Mouse (Mus musculus) limb, embryonic 10.5 days (tissue): ENCODE data around the gene Mrpl49. TPM values are rescaled to one million over a fixed set of nuclear protein-coding genes. Genes with fewer than 3 reads are reported as not detected.

Experiments
- DNase-seq: peaks from one replicate; pipeline ENCODE4 v3.0.0-alpha.2; 2017; ENCODE audit warnings: low spot score
- H3K27ac ChIP-seq: fragments of 300-500 bp; sonication (generic); 2 replicates; pipeline ENCODE4 v1.5.1; 2016; ENCODE audit warnings: mild to moderate bottlenecking
- H3K27me3 ChIP-seq: fragments of 300-500 bp; sonication (generic); 2 replicates; pipeline ENCODE4 v1.6.1; 2016; ENCODE audit warnings: low read depth, mild to moderate bottlenecking; ENCODE audit not compliant: poor library complexity, severe bottlenecking
- H3K36me3 ChIP-seq: fragments of 300-500 bp; sonication (generic); 2 replicates; pipeline ENCODE4 v1.6.1; 2016; ENCODE audit warnings: mild to moderate bottlenecking, moderate library complexity
- H3K4me1 ChIP-seq: fragments of 300-500 bp; sonication (generic); 2 replicates; pipeline ENCODE4 v1.6.1; 2016
- H3K4me3 ChIP-seq: fragments of 300-500 bp; sonication (generic); 2 replicates; pipeline ENCODE4 v1.5.1; 2016; ENCODE audit warnings: mild to moderate bottlenecking, moderate library complexity
- H3K9me3 ChIP-seq: fragments of 300-500 bp; sonication (generic); replicated peaks from 2 replicates; pipeline ENCODE4 v1.6.1; 2016; ENCODE audit warnings: mild to moderate bottlenecking
- WGBS: fragments of 180-500 bp; shearing (Covaris S2); methylation state at CpG from one replicate; pipeline ENCODE4 v1.1.7; 2016; 5-methylcytosine and 5-hydroxymethylcytosine counted together
- polyA plus RNA-seq: library from polyadenylated mRNA; unstranded; fragments of >200 nt; fragmentation: Nextera tagmentation; extraction: Ambion mirVana; gene quantifications from 2 replicates; pipeline ENCODE4 v1.2.1, GENCODE M21; 2016

Gene Mrpl49
- 90.3 and 91.4 TPM in 2 replicates for polyA plus RNA-seq

DNA sequence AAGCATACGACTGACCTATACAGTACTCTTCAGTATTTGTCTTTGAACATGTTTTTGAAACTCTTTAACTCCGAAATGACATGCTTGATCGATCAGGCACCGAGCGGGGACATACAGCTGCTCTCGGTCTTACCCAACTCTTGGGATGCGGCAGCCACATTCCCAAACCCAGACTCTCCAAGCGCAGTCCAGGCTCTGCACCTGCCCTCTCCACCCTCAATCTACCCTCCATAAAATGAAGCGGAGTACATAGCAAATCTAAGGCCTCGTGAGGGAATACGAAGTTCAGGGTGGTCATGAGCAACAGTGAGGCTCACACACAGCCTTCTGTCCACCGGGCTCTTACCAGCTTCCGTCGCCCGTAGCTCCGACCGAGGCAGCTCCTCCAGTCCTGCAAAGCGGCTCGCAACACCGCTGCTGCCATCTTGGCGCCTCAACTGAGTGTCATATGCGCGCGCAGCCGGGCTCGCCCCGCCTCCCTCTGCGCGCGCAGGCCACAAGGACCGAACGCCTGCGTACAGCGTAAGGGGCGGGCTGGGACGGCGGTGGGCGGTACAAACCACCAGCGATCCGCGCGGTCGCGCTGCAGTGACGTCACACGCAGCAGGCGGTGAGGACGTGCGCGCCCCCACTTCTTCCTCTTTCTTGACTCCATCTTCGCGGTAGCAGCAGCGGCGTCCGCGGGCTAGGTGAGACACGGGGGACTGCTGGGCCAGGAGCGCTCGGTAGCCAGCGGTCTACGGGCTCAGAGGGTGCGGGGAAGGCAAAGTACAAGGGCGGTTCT, at the start of gene Mrpl49, which contains the start of gene Fau:
TSS of gene Mrpl49 (minus strand) at position 473 of the 784 bp plus-strand sequence.
TSS of gene Fau (plus strand) at position 532 of the 784 bp plus-strand sequence.
- Histone ChIP-seq H3K27me3 (no peaks in the 10 kb centered on the region), H3K27ac (peak within 1 kb of the TSS; percentile 94), H3K36me3 (peaks cover 56% of the 10 kb centered on the region), H3K9me3 (no peaks in the 10 kb centered on the region), H3K4me1 (peaks cover 33% of the 10 kb centered on the region), H3K4me3 (peak within 1 kb of the TSS; percentile 87)
- under 1% methylated on average over 63 of the region's 63 CpGs for WGBS
- DNase-seq = peak; percentile 100

- DNase-seq = no peak
These were observed 48.0 kb upstream of the Mrpl49 start, which contains the start of gene Naaladl1 for GRCm38 (mm10) chr19:6105586-6105985. Gene Naaladl1 (plus strand): TSS chr19:6105782.

DNA sequence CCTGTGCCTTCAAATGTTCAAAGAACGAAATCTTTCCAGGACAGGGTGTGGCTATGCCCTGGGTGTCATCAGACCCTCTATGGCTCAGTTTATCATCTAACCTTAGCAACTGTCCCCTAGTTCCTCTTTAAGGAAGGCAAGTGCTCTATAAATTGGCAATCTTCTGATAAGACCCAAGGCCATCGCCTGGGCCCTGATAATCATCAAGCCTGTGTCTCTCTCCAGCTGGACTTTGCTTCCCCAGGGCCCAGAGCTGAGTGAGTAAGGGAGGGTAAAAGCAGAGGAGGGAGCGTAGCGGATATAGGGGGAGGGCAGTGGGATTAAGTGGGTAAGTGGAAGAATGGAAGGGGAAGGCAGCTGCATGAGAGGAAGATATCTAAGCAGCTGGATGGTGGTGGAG, 46.9 kb upstream of the Mrpl49 start:
- DNase-seq = no peak
- no peaks in the 10 kb centered on the region for H3K27me3 ChIP-seq
- peaks cover 20% of the 10 kb centered on the region for H3K4me1 ChIP-seq
- 81% methylated on average over 4 of the region's 4 CpGs for WGBS
- H3K36me3 ChIP-seq = peaks cover 20% of the 10 kb centered on the region
- no peak overlapping the region for H3K27ac ChIP-seq
- H3K9me3 ChIP-seq = no peaks in the 10 kb centered on the region
- H3K4me3 ChIP-seq = no peak overlapping the region

More at GRCm38 (mm10) chr19:6105586-6105985, 48.0 kb upstream of the Mrpl49 start, which contains the start of gene Naaladl1:
- Histone ChIP-seq H3K4me1 (peaks cover 20% of the 10 kb centered on the region), H3K4me3 (no peak within 1 kb of the TSS), H3K27me3 (no peaks in the 10 kb centered on the region), H3K36me3 (peaks cover 10% of the 10 kb centered on the region), H3K9me3 (no peaks in the 10 kb centered on the region), H3K27ac (no peak within 1 kb of the TSS)
- WGBS = 89% methylated on average over 7 of the region's 7 CpGs

- Histone ChIP-seq H3K4me3 (no peak overlapping the region), H3K36me3 (peaks cover 36% of the 10 kb centered on the region), H3K27ac (no peak overlapping the region), H3K4me1 (peaks cover 20% of the 10 kb centered on the region), H3K27me3 (no peaks in the 10 kb centered on the region), H3K9me3 (no peaks in the 10 kb centered on the region)
- WGBS = 83% methylated on average over 6 of the region's 6 CpGs
- DNase-seq = no peak
These were observed 44.7 kb upstream of the Mrpl49 start for GRCm38 (mm10) chr19:6102169-6102853.

DNA sequence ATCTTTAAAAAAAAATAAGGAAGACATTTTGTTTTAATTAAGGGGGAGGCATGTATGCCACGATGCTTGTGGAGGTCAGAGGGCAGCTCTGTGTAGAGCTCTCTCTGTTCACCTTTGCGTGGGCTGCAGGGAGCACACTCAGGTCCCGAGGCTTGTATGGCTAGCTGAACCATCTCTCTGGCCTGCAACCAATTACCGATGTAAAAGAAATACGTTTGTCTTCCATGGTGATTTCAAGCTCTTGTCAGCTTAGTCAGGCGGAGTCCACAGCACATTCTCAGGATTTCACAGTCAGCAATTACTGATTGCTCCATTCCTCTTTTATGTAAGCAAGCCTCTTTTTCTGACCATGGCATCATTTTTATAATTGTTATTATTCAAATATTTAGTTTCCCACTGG, 43.6 kb upstream of the Mrpl49 start:
- whole genome bisulfite sequencing = 29% methylated on average over 6 of the region's 6 CpGs
- H3K27ac ChIP-seq = no peak overlapping the region
- H3K4me3 ChIP-seq = no peak overlapping the region
- peaks cover 12% of the 10 kb centered on the region for H3K4me1 ChIP-seq
- H3K27me3 ChIP-seq = no peaks in the 10 kb centered on the region
- DNase-seq = no peak
- no peaks in the 10 kb centered on the region for H3K9me3 ChIP-seq
- peaks cover 42% of the 10 kb centered on the region for H3K36me3 ChIP-seq

GRCm38 (mm10) chr19:6097847-6098246, 40.3 kb upstream of the Mrpl49 start:
- Histone ChIP-seq H3K27ac (no peak overlapping the region), H3K27me3 (no peaks in the 10 kb centered on the region)

DNA sequence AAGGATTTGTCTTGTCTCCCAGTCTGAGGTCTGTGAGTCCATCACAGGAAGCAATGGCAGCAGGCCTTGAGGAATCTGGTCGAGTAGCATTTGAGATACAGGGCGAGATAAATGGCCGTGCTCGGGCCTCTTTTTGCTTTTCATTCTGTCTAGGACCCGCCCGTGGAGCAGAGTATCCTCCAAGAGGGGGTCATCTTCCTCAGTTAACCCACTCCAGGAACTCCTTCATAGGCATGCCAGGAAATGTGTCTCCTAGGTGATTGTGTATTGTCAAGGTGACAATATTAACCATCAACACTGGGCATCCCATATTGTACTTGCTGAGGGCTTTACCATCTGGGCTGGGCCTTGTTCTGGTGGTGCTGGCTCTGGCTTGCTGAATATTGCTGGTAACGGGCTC, 36.5 kb upstream of the Mrpl49 start, which contains the start of gene AC131692.1:
TSS of gene AC131692.1 (plus strand) at position 301 of the 400 bp plus-strand sequence.
- no peak within 1 kb of the TSS for H3K27ac ChIP-seq
- H3K4me1 ChIP-seq = no peaks in the 10 kb centered on the region
- H3K36me3 ChIP-seq = peaks cover 93% of the 10 kb centered on the region
- 96% methylated on average over 7 of the region's 7 CpGs for WGBS
- H3K9me3 ChIP-seq = no peaks in the 10 kb centered on the region
- no peak for DNase-seq
- no peak within 1 kb of the TSS for H3K4me3 ChIP-seq
- H3K27me3 ChIP-seq = no peaks in the 10 kb centered on the region

More at GRCm38 (mm10) chr19:6097847-6098246, 40.3 kb upstream of the Mrpl49 start:
- Histone ChIP-seq H3K9me3 (no peaks in the 10 kb centered on the region), H3K36me3 (peaks cover 70% of the 10 kb centered on the region), H3K4me3 (no peak overlapping the region), H3K4me1 (0 out of 2 replicates have a peak, but pooled peaks cover 4% of the 10 kb centered on the region)
- no peak for DNase-seq
- WGBS = 89% methylated on average over 3 of the region's 3 CpGs

DNA sequence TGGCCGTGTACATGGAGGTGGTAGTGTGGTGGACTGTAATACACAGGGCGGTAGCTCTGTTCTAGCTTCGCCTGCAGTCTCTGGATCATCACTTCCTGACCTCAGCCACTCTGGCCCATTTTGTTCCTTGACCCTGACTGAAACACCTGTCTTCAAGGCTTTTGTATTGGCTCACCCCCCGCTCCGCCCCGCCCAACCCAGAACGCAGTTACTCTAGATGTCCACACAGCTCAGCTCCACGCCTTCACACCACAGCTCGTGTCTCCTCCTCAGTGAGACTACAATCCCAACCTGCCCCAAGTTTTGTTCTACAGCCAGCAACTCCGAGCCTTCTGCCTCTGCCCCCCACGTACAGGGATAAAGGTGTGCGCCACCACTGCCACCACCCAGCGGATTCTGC, 31.3 kb upstream of the Mrpl49 start:
- peaks cover 13% of the 10 kb centered on the region for H3K4me1 ChIP-seq
- H3K36me3 ChIP-seq = peaks cover 79% of the 10 kb centered on the region
- H3K27me3 ChIP-seq = no peaks in the 10 kb centered on the region
- no peak overlapping the region for H3K4me3 ChIP-seq
- WGBS = 94% methylated on average over 13 of the region's 13 CpGs
- no peak overlapping the region for H3K27ac ChIP-seq
- no peaks in the 10 kb centered on the region for H3K9me3 ChIP-seq
- DNase-seq = no peak

DNA sequence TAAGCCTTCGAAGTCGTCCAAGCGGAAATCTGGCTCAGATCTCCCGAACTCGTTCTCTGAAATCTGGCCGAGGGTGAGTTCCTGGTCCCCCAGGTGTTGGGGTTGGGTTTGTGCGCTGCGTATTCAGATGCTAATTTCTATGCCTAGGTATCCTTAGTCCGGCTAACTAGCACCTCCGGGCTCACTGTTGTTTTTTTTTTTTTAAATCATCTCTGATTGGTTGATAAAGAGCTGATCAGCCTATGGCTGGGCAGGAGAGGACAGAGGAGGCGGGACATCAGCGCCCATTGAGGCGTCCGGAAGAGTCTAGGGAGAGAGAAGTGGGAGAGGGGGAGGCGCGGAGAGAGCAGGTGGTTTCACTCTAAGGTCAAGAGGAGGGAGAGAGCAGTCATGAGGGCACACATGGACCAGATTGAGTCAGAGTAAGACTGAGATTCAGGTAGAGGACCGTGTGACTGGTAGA, 27.9 kb upstream of the Mrpl49 start:
- WGBS = 1% methylated on average over 17 of the region's 17 CpGs
- peak; percentile 72 for DNase-seq
- Histone ChIP-seq H3K36me3 (peaks cover 76% of the 10 kb centered on the region), H3K9me3 (no peaks in the 10 kb centered on the region), H3K27ac (peak overlapping the region; percentile 84), H3K27me3 (no peaks in the 10 kb centered on the region), H3K4me1 (peaks cover 18% of the 10 kb centered on the region), H3K4me3 (peak overlapping the region; percentile 74)

DNA sequence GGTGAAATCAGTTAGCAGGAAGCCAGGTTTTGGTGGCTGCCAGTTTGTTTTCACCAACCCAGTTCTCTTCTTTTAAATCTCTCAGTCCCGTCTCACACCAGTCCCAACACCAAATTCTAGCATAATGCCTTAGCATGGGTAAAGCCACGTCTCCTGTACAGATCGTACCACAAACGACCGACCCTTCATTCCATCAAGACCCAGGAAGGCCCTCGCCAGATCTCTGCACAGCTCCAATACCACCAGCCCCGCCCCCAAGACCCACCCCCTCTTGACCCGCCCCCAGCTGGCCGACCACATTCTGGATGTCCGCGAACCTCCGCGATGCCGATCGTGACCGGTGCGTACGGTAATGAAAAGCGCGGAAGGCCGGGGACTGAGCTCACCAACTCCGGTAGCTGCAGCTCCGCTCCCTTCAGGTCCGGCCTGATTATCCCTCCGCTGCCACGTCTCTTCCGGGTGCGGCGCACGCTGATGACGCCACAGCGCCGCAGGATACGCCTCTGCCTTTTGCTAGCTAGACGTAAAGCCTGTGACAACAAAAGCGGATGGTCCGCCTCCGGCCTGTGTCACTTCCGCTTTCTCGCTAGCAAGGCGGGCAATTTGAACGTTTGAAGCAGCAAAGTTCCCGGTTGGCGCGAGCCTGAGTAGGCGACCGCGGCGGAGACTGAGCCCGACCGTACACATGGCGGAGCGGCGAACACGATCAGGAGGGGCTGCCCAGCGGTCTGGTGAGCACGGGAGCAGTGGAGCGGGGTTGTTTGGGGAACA, 27.1 kb upstream of the Mrpl49 start, which contains the start of the genes Zfpl1 and Cdca5:
TSS of gene Zfpl1 (minus strand) at position 479 of the 771 bp plus-strand sequence.
TSS of gene Cdca5 (plus strand) at position 506 of the 771 bp plus-strand sequence.
- peak within 1 kb of the TSS; percentile 84 for H3K27ac ChIP-seq
- peak within 1 kb of the TSS; percentile 74 for H3K4me3 ChIP-seq
- peaks cover 18% of the 10 kb centered on the region for H3K4me1 ChIP-seq
- H3K36me3 ChIP-seq = peaks cover 76% of the 10 kb centered on the region
- no peaks in the 10 kb centered on the region for H3K27me3 ChIP-seq
- no peaks in the 10 kb centered on the region for H3K9me3 ChIP-seq
- under 1% methylated on average over 58 of the region's 58 CpGs for WGBS
- DNase-seq = peak; percentile 98

DNA sequence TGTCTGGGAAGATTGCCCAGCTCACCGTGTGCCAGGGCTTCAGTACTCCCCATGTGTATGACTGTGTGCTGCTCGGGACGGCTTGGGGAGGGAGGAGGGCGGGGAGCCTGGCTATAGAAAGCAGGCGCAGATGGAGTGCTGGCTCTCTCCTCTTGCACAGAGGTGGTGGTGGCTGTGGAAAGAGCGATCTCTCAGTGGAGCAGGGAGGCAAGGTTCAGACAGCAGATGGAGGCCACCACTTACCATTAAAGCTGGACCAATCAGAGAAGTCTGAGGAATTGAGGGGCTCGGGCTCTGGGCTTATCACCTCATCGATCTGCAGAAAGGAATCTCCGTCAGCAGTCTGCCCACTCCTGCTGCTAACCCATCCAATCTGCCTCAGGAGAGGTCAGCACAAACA, 24.6 kb upstream of the Mrpl49 start, which contains the start of gene Gm28374:
TSS of gene Gm28374 (minus strand) at position 101 of the 400 bp plus-strand sequence.
- H3K36me3 ChIP-seq = peaks cover 54% of the 10 kb centered on the region
- no peak within 1 kb of the TSS; the same call in 1 of the 2 replicates for H3K4me3 ChIP-seq
- WGBS = 88% methylated on average over 9 of the region's 9 CpGs
- H3K27ac ChIP-seq = no peak within 1 kb of the TSS
- H3K27me3 ChIP-seq = no peaks in the 10 kb centered on the region
- H3K4me1 ChIP-seq = peaks cover 24% of the 10 kb centered on the region
- no peaks in the 10 kb centered on the region for H3K9me3 ChIP-seq
- DNase-seq = no peak

DNA sequence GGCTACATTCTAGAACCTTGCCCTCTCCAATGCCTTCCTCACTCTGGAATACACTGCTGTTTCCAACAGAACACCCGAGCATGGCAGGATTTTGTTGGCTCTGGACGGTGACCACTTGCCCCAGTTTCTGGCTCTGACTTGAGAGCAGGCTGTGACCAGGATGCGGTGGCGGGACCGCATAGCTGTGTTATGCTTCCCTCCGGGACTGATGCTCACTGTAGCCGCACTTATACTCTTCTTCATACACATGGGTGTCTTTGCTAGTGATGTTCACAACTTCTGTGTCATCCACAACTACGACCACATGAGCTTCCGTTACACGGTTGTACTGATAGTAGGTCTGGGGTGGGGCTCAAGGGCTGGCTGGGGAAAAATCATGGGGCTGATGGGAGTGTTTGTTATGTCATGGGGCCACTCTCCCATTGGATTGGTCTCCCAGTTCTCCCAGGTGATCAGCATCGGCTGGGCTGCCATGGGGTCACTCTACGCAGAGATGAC, 22.4 kb upstream of the Mrpl49 start, which contains the start of gene Tmem262:
TSS of gene Tmem262 (plus strand) at position 51 of the 498 bp plus-strand sequence.
- no peaks in the 10 kb centered on the region for H3K27me3 ChIP-seq
- H3K4me3 ChIP-seq = no peak within 1 kb of the TSS
- peaks cover 24% of the 10 kb centered on the region for H3K4me1 ChIP-seq
- H3K9me3 ChIP-seq = no peaks in the 10 kb centered on the region
- 95% methylated on average over 12 of the region's 12 CpGs for WGBS
- no peak within 1 kb of the TSS for H3K27ac ChIP-seq
- no peak for DNase-seq
- H3K36me3 ChIP-seq = peaks cover 45% of the 10 kb centered on the region
